Mouse (Mus musculus): ENCODE data around the gene Ino80e. TPM values are rescaled to one million over a fixed set of nuclear protein-coding genes. Genes with fewer than 3 reads are reported as not detected.
A peak's percentile ranks its signal among the peaks of the same experiment; 100 is the strongest.

Ino80e gene
- total RNA-seq (2012; rRNA removed), result 73.9 and 109 TPM in 2 replicates
- total RNA-seq (2014; rRNA removed), result 73.6 and 78.4 TPM in 2 replicates
- 216 and 243 TPM in 2 replicates for polyA plus RNA-seq (2012; ENCODE audit: insufficient read length, low read depth)

GRCm38 (mm10) chr7:126862147-126862784 lies at the start of gene Ino80e:
Gene Ino80e (minus strand): TSS chr7:126862377.
- H3K9me3 ChIP-seq (replicated peaks; ENCODE audit: low read length), result no peaks in the 10 kb centered on the region
- peak within 1 kb of the TSS; percentile 84 to 87 (median 85) for H3K4me3 ChIP-seq (replicated peaks in 1 of 3; ENCODE audit: low read depth in 2 of 3, low read length in 2 of 3, poor library complexity in 1 of 3)
- H3K79me2 ChIP-seq (replicated peaks; ENCODE audit: control insufficient read depth, extremely low read depth, insufficient read depth, poor library complexity, severe bottlenecking), result peaks cover 32% of the 10 kb centered on the region
- in situ Hi-C loops (cut with MboI; ENCODE audit: low pct_ligation_motif_present, low pct_unique_long_range_greater_than_20kb, low sequenced_read_pairs) (no loop called here), dilution Hi-C loops (cut with MboI; ENCODE audit: extremely low pct_ligation_motif_present, extremely low pct_unique_long_range_greater_than_20kb, low sequenced_read_pairs) (no loop called here)
- DNase-seq (ENCODE audit: extremely low read depth), result peak; percentile 97
- peak within 1 kb of the TSS; percentile 39 for H3K27ac ChIP-seq (ENCODE audit: insufficient read depth, low read depth)
- H3K4me1 ChIP-seq (ENCODE audit: control insufficient read depth in 1 of 2, insufficient read depth in 2 of 2), result peaks cover 5 to 51% of the 10 kb centered on the region in 2 experiments
- TF ChIP-seq ZKSCAN1 (IDR thresholded peaks at IDR 0.05; ENCODE audit: borderline replicate concordance, low read depth, low read length) (no peak), KAT2A (IDR thresholded peaks at IDR 0.05; ENCODE audit: insufficient replicate concordance, low read length) (no peak), RAD21 (IDR thresholded peaks at IDR 0.05; ENCODE audit: low read depth, low read length) (no peak), POLR2AphosphoS2 (IDR thresholded peaks at IDR 0.05; ENCODE audit: low read depth, low read length) (no peak; the same call in 1 of the 2 replicates), IRF4 (IDR thresholded peaks at IDR 0.05; ENCODE audit: low read depth, low read length) (no peak), NELFE (IDR thresholded peaks at IDR 0.05; ENCODE audit: low read depth, low read length) (peak; percentile 58; the same call in 1 of the 2 replicates), SIN3A (IDR thresholded peaks at IDR 0.05; ENCODE audit: low read length) (peak; percentile 77), MAZ (IDR thresholded peaks at IDR 0.05; ENCODE audit: low read depth, low read length) (no peak; the same call in 1 of the 2 replicates), CTCF (conservative IDR thresholded peaks at IDR 0.05 in 1 of 2, IDR thresholded peaks at IDR 0.05 in 1 of 2; ENCODE audit: low read depth in 2 of 2, low read length in 2 of 2) (no peak), GABPA (IDR thresholded peaks at IDR 0.05; ENCODE audit: insufficient replicate concordance, low read depth, low read length) (no peak), NRF1 (IDR thresholded peaks at IDR 0.05; ENCODE audit: low read depth, low read length) (peak; percentile 94), ZMIZ1 (IDR thresholded peaks at IDR 0.05; ENCODE audit: low read depth, low read length) (no peak), MAFK (IDR thresholded peaks at IDR 0.05; ENCODE audit: insufficient replicate concordance, low read length) (no peak), ZNF384 (IDR thresholded peaks at IDR 0.05; ENCODE audit: low read depth, low read length) (peak; percentile 78), PAX5 (IDR thresholded peaks at IDR 0.05; ENCODE audit: low read length) (no peak), CHD2 (IDR thresholded peaks at IDR 0.05; ENCODE audit: low read length) (no peak), JUN (IDR thresholded peaks at IDR 0.05; ENCODE audit: insufficient read depth, low read depth, low read length) (no peak; the same call in 1 of the 2 replicates), TCF12 (IDR thresholded peaks at IDR 0.05; ENCODE audit: low read depth, low read length) (peak; percentile 75), MYC (IDR thresholded peaks at IDR 0.05; ENCODE audit: low read depth, low read length) (peak; percentile 99), USF1 (IDR thresholded peaks at IDR 0.05; ENCODE audit: low read depth, low read length) (no peak; the same call in 1 of the 2 replicates), MAX (IDR thresholded peaks at IDR 0.05; ENCODE audit: low read length) (peak; percentile 96), JUND (conservative IDR thresholded peaks at IDR 0.05; ENCODE audit: low read depth, low read length) (no peak), MXI1 (IDR thresholded peaks at IDR 0.05; ENCODE audit: low read depth, low read length) (peak; percentile 98), SMC3 (IDR thresholded peaks at IDR 0.05; ENCODE audit: low read depth, low read length) (no peak), MEF2A (IDR thresholded peaks at IDR 0.05; ENCODE audit: borderline replicate concordance, low read depth, low read length) (no peak; the same call in 1 of the 2 replicates), EP300 (IDR thresholded peaks at IDR 0.05; ENCODE audit: low read length) (no peak), ETS1 (conservative IDR thresholded peaks at IDR 0.05; ENCODE audit: low read depth, low read length) (no peak; the same call in 1 of the 2 replicates), ZC3H11A (IDR thresholded peaks at IDR 0.05; ENCODE audit: low read depth, low read length) (no peak), POLR2A (IDR thresholded peaks at IDR 0.05; ENCODE audit: low read depth, low read length) (peak; percentile 31; the same call in 1 of the 2 replicates), ELF1 (IDR thresholded peaks at IDR 0.05; ENCODE audit: low read depth, low read length) (no peak), E2F4 (IDR thresholded peaks at IDR 0.05; ENCODE audit: insufficient replicate concordance, low read depth, low read length) (peak; percentile 92), RCOR1 (conservative IDR thresholded peaks at IDR 0.05; ENCODE audit: low read depth, low read length) (no peak), TBP (conservative IDR thresholded peaks at IDR 0.05; ENCODE audit: low read depth, low read length) (peak; percentile 68; the same call in 1 of the 2 replicates), BHLHE40 (IDR thresholded peaks at IDR 0.05; ENCODE audit: low read depth, low read length) (peak; percentile 72), UBTF (IDR thresholded peaks at IDR 0.05; ENCODE audit: low read depth, low read length) (0 out of 2 replicates have a peak, but pooled peaks have one; percentile 57), USF2 (conservative IDR thresholded peaks at IDR 0.05; ENCODE audit: low read depth, low read length) (peak; percentile 32; the same call in 1 of the 2 replicates), CHD1 (IDR thresholded peaks at IDR 0.05; ENCODE audit: low read depth, low read length) (no peak), HCFC1 (IDR thresholded peaks at IDR 0.05; ENCODE audit: low read depth, low read length) (no peak; the same call in 1 of the 2 replicates)
- H3K4me2 ChIP-seq (ENCODE audit: insufficient read depth, low read depth, poor library complexity, severe bottlenecking), result peak within 1 kb of the TSS; percentile 78
- no peaks in the 10 kb centered on the region for H3K27me3 ChIP-seq (replicated peaks)
- peaks cover 55 to 73% of the 10 kb centered on the region in 2 experiments for H3K36me3 ChIP-seq (replicated peaks in 1 of 2; ENCODE audit: control insufficient read depth in 1 of 2, insufficient read depth in 1 of 2, low read length in 1 of 2)
- peak within 1 kb of the TSS; percentile 93 for H3K9ac ChIP-seq (ENCODE audit: insufficient read depth, low read depth)
